Mouse (Mus musculus): ENCODE measurements at regions not wholly inside any gene's neighbourhood (a gene's known extent, or its start where the extent isn't known, plus 50 kb on each side); places are given as distances from the start of the nearest gene placed in this dataset.
A peak's percentile ranks its signal among the peaks of the same experiment; 100 is the strongest.
"Not testable (repeated sequence)": the region's sequence is repeated elsewhere in the genome, so short reads cannot be mapped to it uniquely, and the experiment has no call there.

DNA sequence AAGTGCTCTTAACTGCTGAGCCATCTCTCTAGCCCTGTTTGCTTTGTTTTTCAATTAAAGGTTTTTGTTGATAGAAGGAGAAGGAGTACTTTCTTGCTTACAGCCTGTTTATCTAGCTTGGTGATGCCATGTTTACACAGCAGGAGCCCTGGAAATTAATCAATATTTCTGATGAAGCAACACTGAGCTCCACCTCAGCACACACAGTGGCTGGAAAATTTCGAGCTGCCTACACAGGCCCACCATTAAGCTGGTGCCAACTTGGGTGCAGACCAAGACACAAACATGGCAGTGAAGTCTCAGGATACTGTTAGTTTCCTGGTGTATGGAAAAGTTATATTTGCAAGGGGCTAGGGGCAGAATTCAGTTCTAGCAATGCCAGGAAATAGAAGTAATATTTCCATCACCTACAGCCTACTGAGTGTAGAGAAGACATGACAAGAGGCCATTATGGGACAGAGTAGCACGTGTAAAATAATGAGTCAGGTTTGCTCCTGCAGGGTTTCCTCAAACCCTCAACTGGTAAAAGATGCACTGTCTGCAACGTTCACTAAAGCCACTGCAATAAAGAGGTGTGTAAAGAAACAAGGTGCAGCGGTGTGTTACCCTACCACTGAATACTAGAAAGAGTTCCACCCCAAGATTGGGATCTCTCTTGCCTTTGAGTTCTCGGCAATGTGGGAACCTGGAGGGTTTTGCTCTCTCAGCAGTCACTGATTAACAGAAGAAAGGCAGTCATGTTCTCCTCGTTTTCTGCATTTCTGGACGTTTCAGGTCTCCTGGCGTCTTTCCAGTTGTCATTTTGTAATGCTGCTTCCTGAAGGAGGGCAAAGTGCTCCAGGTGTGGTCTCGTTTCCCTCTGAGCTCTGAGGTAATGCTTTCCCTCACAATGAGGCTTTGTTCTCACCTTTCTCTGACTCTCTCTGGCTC is 108.8 kb upstream of the Fhl2 start:
- DNase-seq (ENCODE audit: extremely low spot score, low spot score) = no peak

DNA sequence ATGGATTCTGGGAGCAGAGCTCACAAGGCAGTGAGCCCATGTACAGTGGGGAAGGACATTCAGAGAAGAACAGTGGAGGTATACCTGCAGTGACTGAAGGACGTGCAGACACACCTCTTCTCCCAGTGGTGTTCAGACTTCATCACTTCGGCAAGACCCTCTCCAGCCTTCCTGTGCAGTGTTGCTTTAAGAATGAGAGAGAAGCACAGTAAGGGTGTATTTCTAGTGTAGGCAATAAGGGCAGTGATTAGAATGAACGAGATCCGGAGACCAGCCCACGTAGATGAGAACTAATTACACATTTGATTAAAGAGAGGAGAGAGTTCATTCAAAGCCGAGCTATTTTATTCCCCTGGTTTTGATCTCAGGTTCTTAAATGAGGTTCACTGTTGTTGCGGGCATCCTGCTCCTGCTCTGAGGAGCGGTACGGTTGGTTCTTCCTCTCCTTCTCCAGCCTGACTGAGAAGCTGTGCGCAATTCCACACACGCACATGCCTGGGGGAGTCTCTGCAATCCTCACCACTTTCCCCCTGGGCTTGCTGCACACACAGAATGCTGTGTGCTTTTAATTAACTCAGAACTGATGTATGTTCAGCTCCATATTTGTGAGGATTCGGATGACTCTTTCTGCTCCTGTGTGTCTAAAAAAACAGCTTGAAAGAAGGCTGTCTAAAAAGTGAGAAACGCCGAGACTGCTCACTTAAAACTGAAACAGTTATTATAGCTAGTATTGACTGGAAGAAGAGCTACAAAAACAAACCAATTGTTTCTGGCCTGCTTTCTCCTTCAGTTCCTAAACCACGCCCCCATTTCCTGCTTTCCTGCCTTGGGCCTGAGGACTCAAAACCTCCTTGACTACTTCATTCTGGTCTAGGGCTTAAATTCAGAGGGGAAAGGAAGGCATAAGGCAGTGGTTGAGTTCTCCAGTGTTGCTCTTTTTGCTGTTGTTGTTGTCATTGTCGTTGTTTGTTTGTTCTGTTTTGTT is 114.2 kb upstream of the Fhl2 start:
- DNase-seq (ENCODE audit: extremely low spot score, low spot score) = no peak

DNA sequence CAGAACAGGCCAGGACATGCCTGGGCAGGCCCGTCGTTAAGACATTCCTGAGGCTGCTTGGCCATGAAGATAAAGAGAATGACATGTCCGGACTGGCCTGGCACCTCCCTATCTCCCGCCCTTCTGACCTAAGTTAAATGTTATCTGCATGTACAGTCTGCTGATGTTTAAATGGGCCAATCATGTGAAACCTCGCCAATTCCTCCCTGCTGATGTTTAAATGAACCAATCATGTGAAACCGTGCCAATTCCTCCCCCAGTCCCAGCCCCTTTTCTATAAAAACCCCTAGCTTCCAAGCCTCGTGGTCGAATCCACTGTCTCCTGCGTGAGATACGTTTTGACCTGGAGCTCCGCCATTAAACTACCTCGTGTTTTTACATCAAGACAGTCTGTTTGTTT is 119.5 kb upstream of the Fhl2 start:
- not testable (repeated sequence) for DNase-seq (ENCODE audit: extremely low spot score, low spot score)

DNA sequence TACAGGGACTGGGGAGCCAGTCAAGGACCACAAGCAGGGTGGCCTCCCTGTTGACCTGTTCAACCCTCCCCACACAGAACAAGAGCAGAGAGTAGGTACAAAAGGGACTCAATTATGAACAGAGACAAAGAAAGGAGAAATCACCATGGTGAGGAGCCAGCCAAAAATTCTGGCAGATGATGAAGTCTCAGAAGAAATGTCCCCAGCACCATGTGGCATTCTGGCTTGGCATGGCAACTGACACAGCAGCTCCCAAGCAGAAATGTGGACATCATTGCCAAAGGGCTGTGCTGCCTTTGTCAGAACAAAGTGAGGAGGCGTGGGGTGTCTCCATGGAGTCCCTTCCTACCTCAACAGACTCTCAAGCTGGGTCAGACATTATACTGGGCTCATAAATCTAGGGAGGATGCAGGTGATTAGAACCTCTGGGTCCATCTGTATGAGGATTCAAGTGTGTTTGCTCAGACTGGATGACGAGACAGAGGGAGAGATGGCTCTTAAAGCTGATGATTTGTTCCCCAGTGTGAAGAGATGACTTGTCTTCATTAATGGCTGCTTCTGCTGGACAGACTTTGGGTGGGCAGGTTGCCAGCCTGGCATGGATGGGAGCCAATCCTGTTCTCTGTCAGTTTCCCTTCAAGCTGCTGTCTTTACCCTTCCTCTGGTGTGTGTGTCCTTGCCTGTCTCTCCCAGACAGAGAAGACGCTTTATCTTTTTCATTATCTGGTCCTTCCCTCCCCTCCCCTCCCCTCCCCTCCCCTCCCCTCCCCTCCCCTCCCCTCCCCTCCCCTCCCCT is 120.5 kb upstream of the Fhl2 start:
- DNase-seq (ENCODE audit: extremely low spot score, low spot score) = no peak

DNA sequence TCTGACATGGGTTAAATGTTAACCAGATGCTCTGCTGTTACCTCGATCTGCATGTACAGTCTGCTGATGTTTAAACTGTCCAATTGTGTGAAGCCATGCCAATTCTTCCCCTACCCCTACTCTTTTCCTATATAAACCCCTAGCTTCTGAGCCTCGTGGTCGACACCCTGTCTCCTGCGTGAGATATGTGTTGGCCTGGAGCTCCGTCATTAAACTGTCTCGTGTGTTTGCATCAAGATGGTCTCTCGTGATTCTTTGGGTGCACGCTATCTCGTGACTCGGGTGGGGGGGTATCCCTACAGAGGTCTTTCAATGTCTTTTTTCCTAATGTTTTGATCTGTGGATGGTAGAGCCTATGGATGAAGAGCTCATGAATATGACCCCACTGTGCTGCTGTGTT is 110.9 kb upstream of the Nck2 start:
- DNase-seq (ENCODE audit: extremely low spot score, low spot score) = not testable (repeated sequence)

DNA sequence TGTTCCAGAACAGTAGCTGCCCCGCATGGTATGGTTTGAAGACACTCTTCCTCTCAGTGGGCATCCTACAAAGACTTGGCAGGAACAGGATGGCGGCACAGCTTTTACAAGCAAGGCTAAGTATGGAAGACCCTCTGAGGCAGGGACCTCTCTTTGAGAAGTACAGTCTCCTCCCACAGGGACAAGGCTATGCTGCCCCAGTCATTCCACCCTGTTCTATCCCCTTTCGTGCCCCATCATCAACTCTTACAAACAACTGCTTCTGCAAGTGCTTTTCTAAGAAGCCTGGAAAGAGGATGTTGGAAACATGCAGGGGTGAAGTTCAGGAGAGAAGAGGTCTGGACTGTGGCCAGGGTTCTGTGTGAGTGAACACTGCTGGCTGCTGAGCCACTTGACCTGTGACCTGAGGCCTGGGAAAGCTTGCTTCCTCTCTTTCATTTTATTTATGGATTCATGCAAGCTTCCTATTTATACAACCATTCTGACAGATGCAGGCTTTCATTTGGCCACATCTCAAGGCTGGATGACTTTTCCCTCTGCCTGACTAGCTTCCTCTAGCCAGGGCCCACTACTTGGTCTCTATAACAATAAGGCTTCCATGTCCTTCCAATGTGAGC is 107.1 kb upstream of the Nck2 start:
- no peak for DNase-seq (ENCODE audit: extremely low spot score, low spot score)

DNA sequence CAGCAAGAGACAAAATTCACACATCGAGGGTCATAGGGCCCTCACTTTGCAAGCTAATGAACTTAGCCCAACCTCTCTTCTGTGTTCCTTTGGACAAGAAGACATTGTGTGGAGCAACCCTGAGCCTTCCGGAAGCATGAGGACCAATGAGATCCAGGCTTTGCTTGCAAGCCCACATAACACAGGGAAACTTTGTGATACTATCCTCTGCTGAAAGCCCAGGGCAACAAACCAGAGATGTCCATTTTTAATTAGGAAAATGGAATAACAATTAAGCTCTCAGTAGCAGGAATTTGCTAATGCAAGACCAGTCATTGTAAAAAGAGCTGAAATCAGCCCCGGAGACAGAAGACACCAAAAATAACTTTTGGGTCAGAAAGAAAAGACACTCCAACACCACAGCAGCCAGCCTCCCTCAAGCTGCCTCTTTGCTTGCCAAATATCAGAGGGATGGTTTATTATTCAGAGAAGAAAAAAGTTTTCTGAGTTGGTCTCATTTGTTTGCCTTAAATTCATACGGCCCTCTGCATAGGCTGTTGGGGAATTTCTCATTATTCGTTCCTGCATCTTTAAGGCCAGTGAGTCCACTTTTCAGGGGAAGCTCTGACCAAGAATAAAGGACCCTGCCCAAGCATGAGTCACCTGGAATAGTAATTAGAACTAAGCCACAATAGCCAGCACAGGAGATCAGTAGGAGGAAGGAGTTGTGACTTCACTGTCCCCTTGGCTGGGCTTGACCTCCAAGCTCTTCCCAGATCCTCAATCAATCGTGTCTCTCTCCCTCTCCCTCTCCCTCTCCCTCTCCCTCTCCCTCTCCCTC is 106.1 kb upstream of the Nck2 start:
- DNase-seq (ENCODE audit: extremely low spot score, low spot score) = no peak

DNA sequence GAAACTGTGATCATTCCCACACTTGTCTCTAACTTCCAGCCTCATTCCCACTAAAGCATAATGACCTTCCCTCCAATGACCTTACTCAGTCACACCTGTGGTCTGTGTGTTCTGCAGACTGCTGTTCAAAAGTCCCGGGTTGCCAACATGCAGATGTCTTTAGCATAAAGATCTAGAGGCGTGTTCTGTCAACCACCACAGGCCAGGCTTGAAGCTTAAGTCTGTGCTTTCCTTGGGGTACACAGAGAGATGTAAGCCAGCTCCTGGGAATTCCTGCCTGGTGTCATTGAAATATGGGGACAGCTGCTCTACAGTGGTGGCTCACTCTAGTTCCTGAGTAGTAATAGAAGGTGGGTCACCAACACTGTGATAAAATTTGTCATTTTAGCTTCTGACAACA is 101.5 kb upstream of the Nck2 start:
- no peak for DNase-seq (ENCODE audit: extremely low spot score, low spot score)

DNA sequence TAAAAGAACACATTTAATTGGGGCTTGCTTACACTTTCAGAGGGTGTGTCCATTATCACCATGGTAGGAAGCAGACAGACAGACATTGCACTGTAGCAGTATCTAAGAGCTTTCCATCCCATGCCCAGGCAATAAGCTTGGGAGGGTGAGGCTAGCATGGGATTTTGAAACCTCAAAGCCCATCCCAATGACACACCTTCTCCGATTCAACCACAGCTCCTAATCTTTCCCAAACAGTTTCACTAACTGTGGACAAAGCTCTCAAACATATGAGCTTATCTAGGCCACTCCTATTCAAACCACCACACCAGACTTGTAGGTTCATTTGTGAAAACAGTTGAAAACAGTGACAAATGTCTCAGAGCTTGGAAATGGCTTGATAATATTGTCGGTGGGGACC is 101.0 kb upstream of the Nck2 start:
- no peak for DNase-seq (ENCODE audit: extremely low spot score, low spot score)

DNA sequence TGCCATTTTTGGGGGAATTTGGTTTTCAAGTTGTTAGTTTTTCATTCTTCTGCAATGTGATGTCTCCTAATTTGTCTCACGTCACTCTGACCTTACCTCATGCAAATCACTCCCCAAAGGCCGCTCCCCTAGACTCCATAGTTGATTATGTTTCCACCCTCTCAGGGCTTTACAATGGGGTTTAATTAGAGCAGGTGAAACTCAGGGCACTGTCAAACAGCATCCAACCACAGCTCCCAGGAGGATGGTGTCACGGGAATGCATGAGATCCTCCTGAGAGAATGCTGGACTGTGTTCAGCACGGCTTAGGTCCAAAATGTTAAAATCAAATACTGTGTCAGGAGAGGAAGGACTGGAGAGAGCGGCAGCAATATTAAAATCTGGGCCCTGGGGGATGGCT is 100.4 kb upstream of the Nck2 start:
- DNase-seq (ENCODE audit: extremely low spot score, low spot score) = no peak

DNA sequence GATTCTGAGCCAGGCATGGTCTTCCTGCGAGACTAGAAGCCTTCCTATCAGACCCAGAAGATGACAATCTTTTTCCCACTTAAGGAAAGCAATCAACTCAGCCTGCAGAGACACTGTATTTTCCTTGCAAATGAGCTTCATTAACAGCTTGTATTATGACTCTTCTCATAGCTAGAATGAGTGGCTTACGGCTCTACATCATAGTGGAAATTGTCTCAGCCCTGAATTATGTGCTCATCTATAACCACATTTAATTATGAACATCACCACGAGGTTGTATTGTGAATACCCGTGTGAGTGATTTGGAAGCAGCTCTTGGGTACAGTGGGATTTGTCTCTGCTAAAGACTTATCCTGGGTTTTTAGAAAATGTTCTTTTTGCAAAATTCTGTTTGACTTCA is 97.2 kb upstream of the Nck2 start:
- DNase-seq (ENCODE audit: extremely low spot score, low spot score) = no peak

DNA sequence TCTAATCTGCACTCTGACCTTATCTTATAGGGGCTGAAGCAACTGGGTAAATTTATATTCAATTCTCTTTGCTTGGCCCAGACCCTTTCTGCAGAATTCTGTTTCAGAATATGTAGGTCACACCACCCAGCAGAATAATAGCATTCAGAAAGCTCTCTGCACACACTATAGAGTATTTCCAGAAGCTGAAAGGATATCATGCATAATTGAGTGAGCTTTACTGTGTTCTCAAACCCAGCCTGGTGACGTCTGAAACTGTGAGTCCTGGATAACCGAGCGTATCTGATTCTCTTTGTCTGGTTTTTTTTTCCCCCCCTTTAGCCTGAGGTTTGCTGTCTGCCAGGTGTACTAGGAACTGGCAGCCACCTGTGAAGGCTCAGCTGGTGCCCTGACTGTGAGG is 94.4 kb upstream of the Nck2 start:
- DNase-seq (ENCODE audit: extremely low spot score, low spot score) = no peak

DNA sequence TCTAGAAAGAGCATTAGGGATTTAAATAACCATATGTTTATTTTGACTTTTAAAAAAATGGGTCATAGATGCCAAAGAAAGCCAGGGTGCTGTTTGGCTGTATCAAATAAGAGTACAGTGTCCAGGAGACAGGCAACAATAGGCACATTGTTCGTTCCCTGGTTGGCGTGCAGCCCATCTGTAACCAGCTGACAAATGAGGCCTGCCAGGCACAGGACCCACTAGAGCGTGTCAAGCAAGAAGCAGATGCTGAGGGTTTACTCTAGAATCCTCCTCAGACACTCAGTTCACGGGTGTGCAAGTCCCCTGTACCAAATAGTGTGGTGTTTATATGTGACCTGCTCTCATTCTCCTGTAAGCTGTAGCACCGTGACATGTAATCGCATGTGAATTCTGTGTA is 86.2 kb upstream of the Nck2 start:
- peak; percentile 73 for DNase-seq (ENCODE audit: extremely low spot score, low spot score)

DNA sequence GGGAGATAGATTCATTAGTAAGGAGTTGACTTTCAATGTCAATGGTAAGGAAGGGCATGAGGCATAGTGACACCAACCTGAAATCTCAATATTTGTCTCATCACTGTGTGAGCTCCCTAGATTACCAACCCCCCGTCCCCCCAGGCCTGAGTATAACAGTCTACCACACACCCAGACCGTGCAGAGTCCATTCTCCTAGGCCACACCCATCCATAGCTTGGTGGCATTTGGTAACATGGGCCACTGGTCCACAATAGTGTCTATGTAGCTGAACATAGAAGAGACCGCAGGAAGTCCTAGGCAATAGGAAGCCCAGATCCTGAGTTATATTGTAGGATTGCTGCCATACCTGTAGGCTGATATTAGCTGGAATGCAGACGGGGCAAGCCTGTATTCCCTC is 84.7 kb upstream of the Nck2 start:
- DNase-seq (ENCODE audit: extremely low spot score, low spot score) = peak; percentile 16

DNA sequence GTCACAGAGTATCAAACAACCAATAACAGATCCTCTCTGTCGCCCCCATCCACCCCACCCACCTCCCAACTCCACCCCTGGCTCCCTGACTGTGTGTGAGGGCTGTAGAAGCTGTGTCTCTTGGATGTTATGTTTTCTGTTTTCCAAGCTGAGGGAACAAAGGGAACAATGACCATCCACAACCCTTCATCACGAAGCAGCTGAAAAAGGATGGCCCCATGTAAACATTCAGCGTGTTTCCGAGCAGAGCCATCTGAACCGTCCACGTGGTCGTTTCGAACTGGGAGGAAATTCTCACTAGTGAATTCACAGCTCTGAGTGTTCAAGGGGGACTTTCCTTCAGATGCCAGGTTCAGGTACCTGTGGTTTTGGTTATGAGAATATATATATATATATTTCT is 84.1 kb upstream of the Nck2 start:
- peak; percentile 43 for DNase-seq (ENCODE audit: extremely low spot score, low spot score)

DNA sequence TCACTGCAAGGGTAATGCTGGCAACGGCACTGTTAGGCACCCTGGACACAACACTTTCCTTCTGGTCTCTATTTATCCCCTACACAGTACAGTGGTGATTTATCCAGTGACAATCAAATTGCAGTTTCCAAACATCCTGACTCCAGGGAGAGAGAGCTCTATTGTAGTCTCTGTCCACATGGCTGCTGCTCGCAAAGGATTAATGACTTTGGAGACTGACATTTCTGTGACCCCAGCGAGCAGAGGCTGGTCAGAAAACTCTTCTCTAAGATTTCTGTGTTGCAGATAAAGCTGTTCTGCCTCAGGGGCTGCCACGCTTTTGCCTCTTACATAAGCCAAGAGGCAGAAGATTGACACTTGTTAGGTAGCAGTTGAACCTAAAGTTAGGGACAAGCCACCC is 83.6 kb upstream of the Nck2 start:
- peak; percentile 55 for DNase-seq (ENCODE audit: extremely low spot score, low spot score)

DNA sequence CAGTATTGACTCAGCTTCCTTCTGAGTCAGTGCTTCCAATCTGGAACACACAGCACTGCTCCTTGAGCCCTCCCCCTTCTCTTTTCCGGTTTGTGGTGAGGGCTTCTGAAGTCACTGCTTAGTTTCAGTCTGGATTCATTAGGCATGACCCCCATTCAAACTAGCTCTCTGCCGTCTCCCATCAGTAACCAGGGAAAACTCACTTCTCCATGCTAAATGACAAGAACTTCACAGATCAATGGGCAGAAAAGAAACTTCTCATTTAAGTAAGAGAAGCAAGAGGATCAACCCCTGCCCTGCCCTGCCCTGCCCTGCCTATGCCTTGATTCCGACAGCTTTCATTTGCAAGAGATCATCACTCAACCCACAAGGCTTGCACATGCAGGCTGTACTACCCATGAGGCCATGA is 82.9 kb upstream of the Nck2 start:
- peak; percentile 49 for DNase-seq (ENCODE audit: extremely low spot score, low spot score)

DNA sequence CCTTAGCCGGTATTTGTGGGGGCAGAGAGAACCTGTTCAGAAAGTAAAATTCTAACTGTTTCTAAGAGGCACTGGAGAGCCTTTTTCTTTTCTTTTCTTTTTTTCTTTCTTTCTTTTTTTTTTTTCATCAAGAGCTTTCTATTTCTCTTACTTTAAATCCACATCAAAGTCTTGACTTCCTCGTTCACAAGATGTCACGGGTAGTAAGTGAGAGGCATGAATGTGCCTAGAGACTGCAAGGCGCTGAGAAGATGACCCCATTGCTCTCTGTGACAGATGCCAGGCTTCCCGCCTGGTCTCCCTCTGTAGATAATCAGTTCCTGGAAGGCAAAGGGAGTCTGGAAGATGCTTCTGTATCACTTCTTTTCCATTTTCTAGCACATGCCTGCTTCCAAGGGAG is 82.2 kb upstream of the Nck2 start:
- DNase-seq (ENCODE audit: extremely low spot score, low spot score) = no peak

DNA sequence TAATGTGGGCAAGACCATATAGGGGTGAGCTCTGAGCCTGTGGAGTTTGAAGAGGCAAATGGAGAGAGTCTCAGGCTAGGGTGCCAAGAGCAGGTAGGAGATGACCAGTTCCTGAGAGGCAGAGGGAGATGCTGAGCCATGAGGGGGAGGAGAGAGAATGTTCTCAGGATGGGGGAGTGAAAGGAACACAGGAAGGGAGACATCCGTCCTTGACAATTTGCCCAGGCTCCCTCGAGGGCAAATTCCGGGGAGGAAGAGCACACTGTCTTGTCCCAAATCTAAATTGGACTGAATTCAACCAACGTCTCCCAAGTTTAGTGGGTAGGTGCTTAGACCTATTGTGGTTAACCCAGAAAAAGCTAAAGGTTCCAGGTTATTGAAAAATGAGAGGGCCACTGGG is 81.2 kb upstream of the Nck2 start:
- DNase-seq (ENCODE audit: extremely low spot score, low spot score) = no peak

DNA sequence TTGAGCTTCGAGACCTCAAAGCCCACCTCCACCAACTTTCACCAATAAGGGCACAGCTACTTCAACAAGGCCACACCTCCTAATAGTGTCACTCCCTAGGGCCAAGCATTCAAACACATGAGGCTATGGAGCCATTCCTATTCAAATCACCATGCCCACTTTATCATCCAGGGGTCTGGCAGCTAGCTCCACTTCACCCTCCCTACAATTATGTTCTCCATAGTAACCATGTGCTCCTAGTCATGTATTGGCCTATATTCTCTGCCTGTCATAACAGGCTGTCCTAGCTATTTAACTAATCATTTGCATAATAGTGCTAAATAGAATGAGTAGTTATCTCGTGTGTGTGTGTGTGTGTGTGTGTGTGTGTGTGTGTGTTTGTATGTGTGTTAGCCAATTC is 77.9 kb upstream of the Nck2 start:
- no peak for DNase-seq (ENCODE audit: extremely low spot score, low spot score)

All from neural tube, embryonic 10.5 days (tissue).